Mouse (Mus musculus): Measurements from ENCODE around the gene Doxl2. TPM values are rescaled to one million over a fixed set of nuclear protein-coding genes. Genes with fewer than 3 reads are reported as not detected.

Doxl2 gene
- polyA plus RNA-seq, 1 experiment, result not detected

DNA sequence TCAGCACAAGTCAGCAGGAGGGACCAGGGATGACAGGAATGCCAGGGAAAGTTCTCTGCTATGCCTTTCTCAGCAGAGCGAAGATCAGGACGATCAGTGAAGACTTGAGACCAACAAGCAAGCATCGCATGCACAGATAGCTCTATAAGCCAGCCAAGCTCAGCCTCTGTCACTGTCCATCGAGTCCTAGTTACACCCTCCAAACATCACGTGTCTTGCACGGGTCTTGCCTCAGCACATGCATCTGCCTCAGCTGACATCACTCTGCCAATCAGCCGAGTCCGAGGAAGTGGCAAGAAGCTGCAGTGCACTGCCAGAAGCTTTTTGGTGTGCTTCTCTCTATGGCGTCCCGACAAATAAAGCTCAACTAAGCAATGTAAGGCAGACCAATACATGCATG lies 48.6 kb downstream of the Doxl2 start:
- H3K27ac ChIP-seq (replicated peaks; ENCODE audit: low read depth, low read length), result no peak overlapping the region
- H3K4me3 ChIP-seq (ENCODE audit: insufficient read depth, low read depth, low read length), result no peak overlapping the region
- no peaks in the 10 kb centered on the region for H3K4me1 ChIP-seq (ENCODE audit: control insufficient read depth, insufficient read depth, insufficient read length, low read length)

DNA sequence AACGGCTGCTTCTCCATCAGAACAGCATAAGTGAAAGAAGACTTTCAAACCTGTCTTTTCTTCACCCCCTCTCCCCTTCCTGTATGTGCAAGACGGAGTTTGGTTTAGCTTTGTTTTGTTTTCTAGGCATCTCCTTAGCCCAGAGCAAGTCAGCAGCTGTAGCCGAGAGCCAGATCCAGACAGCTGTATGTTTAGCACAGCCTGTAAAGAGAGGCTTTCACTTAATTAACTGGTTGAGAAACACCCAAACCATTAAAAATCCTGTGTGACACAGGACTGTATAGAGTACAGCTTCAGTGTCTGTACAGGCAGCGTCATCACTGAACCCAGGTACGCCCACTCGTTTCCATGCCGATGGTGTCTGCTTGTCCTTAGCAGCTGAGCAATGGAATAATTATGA lies 50.5 kb downstream of the Doxl2 start:
- Histone ChIP-seq H3K4me3 (ENCODE audit: insufficient read depth, low read depth, low read length) (no peak overlapping the region), H3K4me1 (ENCODE audit: control insufficient read depth, insufficient read depth, insufficient read length, low read length) (no peaks in the 10 kb centered on the region), H3K27ac (replicated peaks; ENCODE audit: low read depth, low read length) (no peak overlapping the region)

DNA sequence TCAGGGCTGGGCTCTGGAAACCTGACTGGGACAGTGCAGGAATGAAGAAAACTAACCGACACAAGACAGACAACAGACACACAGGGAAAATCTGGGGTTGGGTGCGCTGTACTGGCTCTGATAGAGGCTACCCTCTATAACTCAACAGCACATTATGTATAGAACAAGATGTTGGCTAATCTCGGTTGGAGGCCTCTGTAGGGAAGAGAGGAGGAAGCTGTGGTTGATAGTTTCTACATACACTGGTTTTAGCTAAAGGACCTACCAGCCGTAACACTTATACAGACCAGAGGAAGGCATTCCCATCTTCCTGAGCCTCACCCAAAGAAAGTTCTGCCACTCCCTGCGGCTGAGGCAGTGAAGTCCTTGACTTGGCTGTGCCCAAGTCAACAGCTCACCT lies 51.7 kb downstream of the Doxl2 start:
- Histone ChIP-seq H3K4me3 (ENCODE audit: insufficient read depth, low read depth, low read length) (no peak overlapping the region), H3K27ac (replicated peaks; ENCODE audit: low read depth, low read length) (no peak overlapping the region), H3K4me1 (ENCODE audit: control insufficient read depth, insufficient read depth, insufficient read length, low read length) (no peaks in the 10 kb centered on the region)

DNA sequence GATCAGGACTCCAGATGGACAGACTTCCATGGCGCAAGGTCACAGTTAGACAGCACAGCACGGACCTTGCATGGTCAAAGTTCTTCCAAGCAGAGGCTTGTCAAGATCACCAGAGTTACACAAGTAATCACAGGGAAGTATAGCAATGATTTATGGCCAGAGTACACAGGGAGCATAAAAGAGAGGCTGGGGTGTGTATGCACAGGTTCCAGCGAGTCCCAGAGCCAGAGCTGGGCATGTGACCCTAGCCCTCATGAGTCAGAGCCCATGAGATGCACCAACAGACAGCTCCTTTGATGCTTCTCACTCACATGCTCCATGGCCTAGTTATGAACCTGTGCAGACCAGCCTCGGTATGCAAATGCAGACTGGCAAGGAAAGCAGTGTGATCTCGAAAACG lies 53.3 kb downstream of the Doxl2 start:
- H3K4me3 ChIP-seq (ENCODE audit: insufficient read depth, low read depth, low read length), result no peak overlapping the region
- no peak overlapping the region for H3K27ac ChIP-seq (replicated peaks; ENCODE audit: low read depth, low read length)

More for the DNA sequence above, 53.3 kb downstream of the Doxl2 start:
- H3K4me1 ChIP-seq (ENCODE audit: control insufficient read depth, insufficient read depth, insufficient read length, low read length), result no peaks in the 10 kb centered on the region

Other genes starting within 250 kb of the Doxl2 start
- gene Gimap1, start 235.9 kb upstream of the Doxl2 start, polyA plus RNA-seq (2012; ENCODE audit: insufficient read depth, insufficient read length, missing spikeins), result 2.0 and 3.2 TPM in 2 replicates
- gene Gimap5, start 228.8 kb upstream of the Doxl2 start, polyA plus RNA-seq (2012; ENCODE audit: insufficient read depth, insufficient read length, missing spikeins), result 2.2 and 2.5 TPM in 2 replicates
- 0.75 and 0.79 TPM in 2 replicates for gene Gimap3, start 204.1 kb upstream of the Doxl2 start, polyA plus RNA-seq (2012; ENCODE audit: insufficient read depth, insufficient read length, missing spikeins)
- gene Tmem176a, start 134.0 kb upstream of the Doxl2 start, polyA plus RNA-seq (2012; ENCODE audit: insufficient read depth, insufficient read length, missing spikeins), result 6.5 and 13.7 TPM in 2 replicates
- 17.6 and 21.0 TPM in 2 replicates for gene Tmem176b, start 133.5 kb upstream of the Doxl2 start, polyA plus RNA-seq (2012; ENCODE audit: insufficient read depth, insufficient read length, missing spikeins)
- not detected in 2 replicates for gene Aoc1, start 102.1 kb upstream of the Doxl2 start, polyA plus RNA-seq (2012; ENCODE audit: insufficient read depth, insufficient read length, missing spikeins)
- gene 1600015I10Rik, start 45.1 kb upstream of the Doxl2 start, polyA plus RNA-seq (2012; ENCODE audit: insufficient read depth, insufficient read length, missing spikeins), result 0.46 TPM in 1 of 2 replicates, not detected in the other
- gene Svs1, start 11.9 kb downstream of the Doxl2 start, polyA plus RNA-seq (2012; ENCODE audit: insufficient read depth, insufficient read length, missing spikeins), result not detected in 2 replicates
- gene Gpnmb, start 61.6 kb downstream of the Doxl2 start, polyA plus RNA-seq (2012; ENCODE audit: insufficient read depth, insufficient read length, missing spikeins), result 2.8 and 3.4 TPM in 2 replicates
- 89.5 and 97.9 TPM in 2 replicates for gene Malsu1, start 98.8 kb downstream of the Doxl2 start, polyA plus RNA-seq (2012; ENCODE audit: insufficient read depth, insufficient read length, missing spikeins)
- gene Igf2bp3, start 240.0 kb downstream of the Doxl2 start, polyA plus RNA-seq (2012; ENCODE audit: insufficient read depth, insufficient read length, missing spikeins), result not detected in 2 replicates